Mouse (Mus musculus): ENCODE results near the gene Otx1.

- TF ChIP-seq GATA1 (IDR thresholded peaks at IDR 0.05; ENCODE audit: borderline replicate concordance, low read length) (no peak), FLI1 (IDR thresholded peaks at IDR 0.05; ENCODE audit: low read length) (no peak)
Observed at GRCm38 (mm10) chr11:22016341-22016740, 13.6 kb upstream of the Otx1 start.
